Mouse (Mus musculus) kidney, embryonic 15.5 days (tissue): ENCODE measurements around the gene Lpp. TPM values are rescaled to one million over a fixed set of nuclear protein-coding genes. Genes with fewer than 3 reads are reported as not detected.

ENCODE experiments used
- ATAC-seq: fragments of 200-750 bp; cut with Nextera tagmentation; replicated peaks from 2 replicates; pipeline ENCODE4 v1.8.0; 2017; ENCODE audit warnings: moderate TSS enrichment; ENCODE audit not compliant: low FRiP score
- H3K27ac ChIP-seq: fragments of 300-500 bp; sonication (generic); 2 replicates; pipeline ENCODE4 v1.5.1; 2015; ENCODE audit warnings: mild to moderate bottlenecking, inconsistent platforms
- H3K27me3 ChIP-seq: fragments of 300-500 bp; sonication (generic); 2 replicates; pipeline ENCODE4 v1.6.1; 2015; ENCODE audit warnings: inconsistent platforms
- H3K36me3 ChIP-seq: fragments of 300-500 bp; sonication (generic); 2 replicates; pipeline ENCODE4 v1.6.1; 2015; ENCODE audit warnings: inconsistent platforms
- H3K4me1 ChIP-seq: fragments of 300-500 bp; sonication (generic); 2 replicates; pipeline ENCODE4 v1.6.1; 2015; ENCODE audit warnings: inconsistent platforms
- H3K4me2 ChIP-seq: fragments of 300-500 bp; sonication (generic); 2 replicates; pipeline ENCODE4 v1.6.1; 2015; ENCODE audit warnings: moderate library complexity, mild to moderate bottlenecking, inconsistent platforms
- H3K4me3 ChIP-seq: fragments of 300-500 bp; sonication (generic); replicated peaks from 2 replicates; pipeline ENCODE4 v1.5.1; 2015; ENCODE audit warnings: mild to moderate bottlenecking, inconsistent platforms
- H3K9ac ChIP-seq: fragments of 300-500 bp; sonication (generic); 2 replicates; pipeline ENCODE4 v1.6.1; 2015; ENCODE audit warnings: mild to moderate bottlenecking, inconsistent platforms
- H3K9me3 ChIP-seq: fragments of 300-500 bp; sonication (generic); replicated peaks from 2 replicates; pipeline ENCODE4 v1.6.1; 2016; ENCODE audit warnings: inconsistent platforms
- WGBS: fragments of 180-500 bp; shearing (Covaris S2); methylation state at CpG from one replicate; pipeline ENCODE4 v1.1.7; 2015; ENCODE audit warnings: mixed read lengths; 5-methylcytosine and 5-hydroxymethylcytosine counted together
- polyA plus RNA-seq: library from polyadenylated mRNA; unstranded; fragments of >200 nt; fragmentation: Nextera tagmentation; extraction: Ambion mirVana; gene quantifications from 2 replicates; pipeline ENCODE4 v1.2.1, GENCODE M21; 2015

Lpp gene
- polyA plus RNA-seq, 1 experiment from 2014 or later: 58.6 TPM

DNA sequence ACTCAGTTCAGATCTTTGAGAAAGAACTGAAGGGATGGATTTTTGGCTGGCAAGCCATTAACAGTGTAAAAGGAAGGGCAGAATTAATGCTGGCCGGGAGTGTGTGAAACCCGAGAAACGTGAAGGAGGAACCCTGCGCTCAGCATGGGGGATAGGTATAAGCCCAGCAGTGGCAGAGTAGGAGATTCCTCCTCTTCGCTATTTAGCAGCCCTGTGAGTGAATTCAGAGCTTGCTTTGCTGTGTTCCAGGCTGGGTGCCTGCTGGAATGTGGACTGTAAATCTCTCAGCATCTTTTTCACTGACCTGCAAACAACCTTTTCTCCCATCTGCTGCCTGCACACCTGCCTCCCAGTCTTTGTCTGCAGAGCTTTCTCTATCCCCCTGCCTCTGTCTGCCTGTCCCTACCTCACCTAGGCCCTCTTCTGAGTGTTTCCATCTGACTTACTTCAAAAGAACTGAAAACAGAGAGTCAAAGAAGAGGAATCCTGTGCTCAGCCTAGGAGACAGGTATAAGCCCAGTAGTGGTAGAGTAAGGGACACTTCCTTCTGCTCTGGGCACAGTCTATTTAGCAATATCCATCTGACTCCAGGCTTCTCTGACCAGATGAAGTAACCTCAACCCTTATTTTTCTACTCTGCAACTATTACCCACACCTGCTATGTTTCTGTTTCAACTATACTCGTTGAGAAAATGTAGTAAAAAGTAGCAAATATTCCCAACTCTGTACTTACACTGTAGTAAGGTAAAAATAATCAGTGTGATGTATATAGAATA lies 550.4 kb downstream of the Lpp start:
- Histone ChIP-seq H3K9ac (no peak overlapping the region), H3K4me3 (no peak overlapping the region), H3K27ac (peak overlapping the region; percentile 70), H3K4me1 (peaks cover 27% of the 10 kb centered on the region), H3K27me3 (no peaks in the 10 kb centered on the region), H3K36me3 (no peaks in the 10 kb centered on the region), H3K4me2 (no peak overlapping the region), H3K9me3 (no peaks in the 10 kb centered on the region)
- ATAC-seq: peak; percentile 88
- WGBS: 18% methylated on average over 6 of the region's 6 CpGs

DNA sequence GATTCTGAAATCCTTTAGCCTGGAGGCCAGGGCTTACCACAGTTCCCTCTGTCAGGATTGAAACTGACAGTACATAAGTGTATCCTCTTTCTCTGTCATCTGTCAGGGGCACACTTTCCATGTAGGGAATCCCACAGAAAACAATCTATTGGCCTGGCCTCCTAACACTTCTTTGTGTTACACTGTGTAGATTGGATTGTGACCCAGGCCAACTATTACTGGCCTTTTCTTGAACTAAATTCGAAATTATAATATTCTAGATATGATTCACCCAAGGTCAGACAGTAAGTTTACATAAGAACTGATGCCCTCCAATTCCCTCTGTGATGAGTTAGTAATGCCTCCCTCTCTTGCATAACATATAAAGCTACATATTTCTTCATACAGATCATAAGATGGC lies 553.0 kb downstream of the Lpp start:
- no peaks in the 10 kb centered on the region for H3K9me3 ChIP-seq
- no peak overlapping the region for H3K4me3 ChIP-seq
- peaks cover 46% of the 10 kb centered on the region for H3K4me1 ChIP-seq
- no peak overlapping the region for H3K4me2 ChIP-seq
- H3K9ac ChIP-seq: no peak overlapping the region
- H3K27me3 ChIP-seq: no peaks in the 10 kb centered on the region
- ATAC-seq: no peak
- WGBS: 86% methylated on average over 1 of the region's 1 CpGs
- H3K36me3 ChIP-seq: no peaks in the 10 kb centered on the region
- H3K27ac ChIP-seq: no peak overlapping the region

DNA sequence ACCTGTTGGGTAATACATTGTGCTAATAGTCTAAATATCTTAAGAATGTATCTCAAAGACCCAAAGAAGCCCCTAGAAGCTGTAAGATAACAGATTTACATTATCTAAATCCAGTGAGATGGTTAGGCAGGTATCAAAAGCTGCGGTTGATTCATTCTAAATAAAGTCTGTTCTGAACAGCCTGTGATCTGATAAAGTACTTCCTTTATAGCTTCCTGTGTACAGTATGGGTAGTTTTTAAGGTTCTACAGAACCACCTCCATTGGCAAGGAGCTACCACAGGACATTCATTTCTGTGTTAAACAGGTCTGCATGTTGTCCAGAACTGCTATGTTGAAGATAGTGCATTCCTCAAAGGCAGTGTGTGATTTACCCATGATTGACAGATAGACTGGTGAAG lies 554.2 kb downstream of the Lpp start:
- 86% methylated on average over 1 of the region's 1 CpGs for WGBS

DNA sequence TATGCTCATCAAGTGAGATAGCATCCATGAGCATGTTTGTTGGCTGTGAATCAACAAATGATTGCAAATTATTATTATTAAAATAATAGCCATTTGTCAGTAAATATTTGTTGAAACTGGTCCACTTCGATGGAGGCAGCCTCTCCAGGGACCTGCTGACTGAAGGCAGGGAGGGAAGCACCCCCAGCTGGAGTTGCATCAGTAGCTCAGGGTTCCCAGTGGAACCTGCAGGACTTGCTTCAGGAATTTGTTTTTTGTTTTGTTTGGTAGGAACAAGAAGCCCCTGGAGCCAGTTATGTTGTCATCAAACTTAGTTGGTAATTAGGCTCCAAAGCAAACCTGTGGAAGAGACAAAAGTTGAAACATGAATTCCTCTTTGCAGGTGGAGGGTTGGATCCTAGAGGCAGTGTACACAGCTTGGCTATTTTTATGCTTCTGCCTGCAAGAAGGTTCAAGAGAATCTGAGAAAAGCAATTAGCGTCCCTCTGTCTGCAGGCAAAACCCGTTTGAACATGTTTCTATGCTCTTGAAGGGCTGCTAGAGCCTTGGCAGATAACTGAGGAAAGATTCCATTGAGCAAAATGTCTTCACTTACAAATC lies 554.9 kb downstream of the Lpp start:
- WGBS: 66% methylated on average over 3 of the region's 3 CpGs

More for the DNA sequence above, 554.2 kb downstream of the Lpp start:
- Histone ChIP-seq H3K4me1 (peaks cover 49% of the 10 kb centered on the region), H3K9me3 (no peaks in the 10 kb centered on the region), H3K27ac (no peak overlapping the region), H3K36me3 (no peaks in the 10 kb centered on the region), H3K9ac (no peak overlapping the region), H3K4me2 (no peak overlapping the region), H3K4me3 (no peak overlapping the region), H3K27me3 (no peaks in the 10 kb centered on the region)
- ATAC-seq: no peak

DNA sequence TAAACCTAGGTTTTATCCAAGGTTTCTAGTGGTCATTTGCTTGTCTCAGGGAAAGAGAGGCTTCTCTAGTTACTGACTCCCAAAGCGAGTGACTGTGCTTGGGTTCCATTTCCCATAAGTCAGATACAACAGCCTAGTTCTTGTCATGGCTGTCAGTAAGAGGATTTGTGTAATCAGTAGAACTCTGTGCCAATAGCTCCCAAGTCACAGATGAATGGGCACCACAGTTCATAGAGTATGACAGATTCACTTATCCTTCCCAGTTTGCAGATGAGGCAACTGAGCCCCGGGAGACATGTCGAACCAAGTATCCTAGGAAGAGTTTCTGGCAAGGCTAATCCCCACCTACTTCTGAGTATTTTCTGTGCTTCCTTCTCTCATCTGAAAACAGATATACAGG lies 556.0 kb downstream of the Lpp start:
- no peak overlapping the region for H3K4me2 ChIP-seq
- 85% methylated on average over 3 of the region's 3 CpGs for WGBS
- H3K9ac ChIP-seq: no peak overlapping the region
- no peaks in the 10 kb centered on the region for H3K27me3 ChIP-seq
- H3K4me3 ChIP-seq: no peak overlapping the region
- ATAC-seq: no peak
- H3K9me3 ChIP-seq: no peaks in the 10 kb centered on the region
- no peak overlapping the region for H3K27ac ChIP-seq
- H3K36me3 ChIP-seq: no peaks in the 10 kb centered on the region
- H3K4me1 ChIP-seq: peaks cover 35% of the 10 kb centered on the region

More for the DNA sequence above, 554.9 kb downstream of the Lpp start:
- no peaks in the 10 kb centered on the region for H3K27me3 ChIP-seq
- H3K27ac ChIP-seq: no peak overlapping the region
- H3K36me3 ChIP-seq: no peaks in the 10 kb centered on the region
- no peak overlapping the region for H3K4me2 ChIP-seq
- H3K9ac ChIP-seq: no peak overlapping the region
- no peak overlapping the region for H3K4me3 ChIP-seq
- peaks cover 43% of the 10 kb centered on the region for H3K4me1 ChIP-seq
- no peaks in the 10 kb centered on the region for H3K9me3 ChIP-seq
- no peak for ATAC-seq

DNA sequence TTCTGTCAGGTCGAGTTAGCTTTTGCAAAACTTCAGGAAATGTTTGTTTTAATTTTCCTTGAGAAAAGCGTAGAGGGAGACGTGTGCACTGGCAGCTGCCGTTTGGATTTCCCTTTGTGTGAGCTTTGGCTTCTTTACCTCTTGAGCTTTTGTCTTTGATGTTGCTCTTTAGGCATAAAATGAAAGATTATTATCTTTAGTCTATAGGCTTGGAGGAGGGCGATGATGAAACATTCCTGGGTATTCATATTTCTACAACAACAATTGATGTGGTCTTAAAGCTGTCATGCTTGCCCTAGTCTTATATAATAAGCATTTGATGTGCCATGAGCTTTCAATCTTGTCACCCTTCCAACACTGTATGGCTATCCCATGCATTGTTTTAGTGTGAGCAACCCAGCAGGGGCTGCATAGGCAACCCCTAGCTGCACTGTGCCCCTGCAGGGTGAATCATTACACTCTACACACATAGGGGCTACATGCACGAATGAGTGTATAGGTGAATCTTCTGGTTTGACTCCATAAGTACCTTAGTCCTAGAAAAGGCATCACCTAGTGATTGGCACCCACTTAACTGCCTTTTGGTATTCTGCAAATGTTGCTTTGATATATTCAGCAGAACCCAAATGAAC lies 556.9 kb downstream of the Lpp start:
- Histone ChIP-seq H3K27me3 (no peaks in the 10 kb centered on the region), H3K4me3 (no peak overlapping the region), H3K9me3 (no peaks in the 10 kb centered on the region), H3K4me1 (peaks cover 31% of the 10 kb centered on the region), H3K27ac (0 out of 2 replicates have a peak overlapping the region, but pooled peaks have one; percentile 10), H3K4me2 (no peak overlapping the region), H3K9ac (no peak overlapping the region), H3K36me3 (no peaks in the 10 kb centered on the region)
- 33% methylated on average over 6 of the region's 6 CpGs for WGBS
- ATAC-seq: no peak

DNA sequence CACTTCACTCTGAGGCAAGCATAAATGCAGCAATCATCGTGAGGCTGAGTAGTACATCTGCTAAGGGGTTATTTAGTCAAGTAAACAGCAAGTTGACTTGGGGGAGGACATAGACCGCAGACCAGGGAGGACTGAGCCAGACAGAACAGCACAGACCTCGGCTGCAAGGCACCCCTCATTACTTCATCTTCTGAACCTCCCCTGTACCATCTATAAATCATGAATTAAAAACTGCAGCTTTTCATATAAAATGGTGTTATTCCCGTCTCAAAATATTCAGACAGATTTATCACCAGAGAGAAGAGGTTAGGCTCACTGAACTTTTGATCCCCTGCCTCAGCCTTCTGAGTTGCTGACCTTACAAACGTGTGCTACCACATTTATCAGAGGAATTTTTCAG lies 558.6 kb downstream of the Lpp start:
- Histone ChIP-seq H3K36me3 (no peaks in the 10 kb centered on the region; the same call in 1 of the 2 replicates), H3K4me2 (no peak overlapping the region), H3K9ac (no peak overlapping the region), H3K27ac (peak overlapping the region; percentile 41; the same call in 1 of the 2 replicates), H3K4me3 (no peak overlapping the region), H3K4me1 (peaks cover 31% of the 10 kb centered on the region), H3K27me3 (no peaks in the 10 kb centered on the region), H3K9me3 (no peaks in the 10 kb centered on the region)
- WGBS: 17% methylated on average over 5 of the region's 5 CpGs
- peak; percentile 73 for ATAC-seq

DNA sequence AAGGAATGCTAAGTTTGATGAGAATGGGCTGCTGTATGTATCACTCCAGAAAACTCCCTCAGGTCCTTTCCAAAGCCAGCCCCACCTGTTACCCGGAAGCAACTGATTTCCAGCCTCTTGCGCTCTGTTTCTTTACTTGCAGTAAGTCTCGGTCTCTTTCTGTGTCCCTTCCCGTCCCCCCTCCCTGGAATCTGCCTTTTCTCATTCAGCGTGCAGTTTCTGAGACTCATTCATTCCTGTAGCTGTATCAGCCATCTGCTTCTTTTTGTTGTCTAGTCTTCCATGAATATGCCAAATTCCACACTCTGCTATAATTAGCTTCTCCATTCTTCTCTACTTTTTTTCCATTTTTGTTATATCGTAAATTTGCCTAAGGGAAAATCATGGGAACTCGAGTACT lies 561.7 kb downstream of the Lpp start:
- H3K36me3 ChIP-seq: no peaks in the 10 kb centered on the region; the same call in 1 of the 2 replicates
- no peak overlapping the region for H3K4me3 ChIP-seq
- H3K27ac ChIP-seq: no peak overlapping the region
- H3K27me3 ChIP-seq: no peaks in the 10 kb centered on the region
- no peak overlapping the region for H3K9ac ChIP-seq
- no peak for ATAC-seq
- WGBS: 86% methylated on average over 7 of the region's 7 CpGs
- no peaks in the 10 kb centered on the region for H3K9me3 ChIP-seq
- H3K4me1 ChIP-seq: peaks cover 17% of the 10 kb centered on the region
- no peak overlapping the region for H3K4me2 ChIP-seq

DNA sequence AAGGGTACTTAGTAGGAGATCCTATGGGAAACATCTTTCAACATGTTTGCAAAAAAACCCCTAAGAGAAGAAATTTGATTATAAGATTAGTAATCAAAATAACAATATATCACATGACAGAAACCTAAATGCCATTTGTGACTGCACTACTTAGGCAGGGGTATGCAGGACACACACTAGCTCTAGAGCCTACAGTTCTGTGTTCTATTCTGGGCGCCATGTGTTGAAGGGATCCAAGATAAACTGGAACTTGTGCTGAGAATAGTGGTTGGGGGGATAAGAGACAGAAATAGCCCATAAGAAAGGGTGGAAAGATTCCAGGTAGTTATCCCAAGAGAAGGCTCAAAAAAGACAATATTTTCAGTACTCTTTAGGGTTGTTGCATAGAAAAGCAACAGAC lies 565.4 kb downstream of the Lpp start:
- no peaks in the 10 kb centered on the region for H3K4me1 ChIP-seq
- no peak overlapping the region for H3K9ac ChIP-seq
- no peak overlapping the region for H3K27ac ChIP-seq
- H3K4me2 ChIP-seq: no peak overlapping the region
- WGBS: 88% methylated on average over 1 of the region's 1 CpGs
- ATAC-seq: no peak
- H3K36me3 ChIP-seq: no peaks in the 10 kb centered on the region; the same call in 1 of the 2 replicates
- H3K27me3 ChIP-seq: no peaks in the 10 kb centered on the region
- H3K9me3 ChIP-seq: no peaks in the 10 kb centered on the region
- H3K4me3 ChIP-seq: no peak overlapping the region

DNA sequence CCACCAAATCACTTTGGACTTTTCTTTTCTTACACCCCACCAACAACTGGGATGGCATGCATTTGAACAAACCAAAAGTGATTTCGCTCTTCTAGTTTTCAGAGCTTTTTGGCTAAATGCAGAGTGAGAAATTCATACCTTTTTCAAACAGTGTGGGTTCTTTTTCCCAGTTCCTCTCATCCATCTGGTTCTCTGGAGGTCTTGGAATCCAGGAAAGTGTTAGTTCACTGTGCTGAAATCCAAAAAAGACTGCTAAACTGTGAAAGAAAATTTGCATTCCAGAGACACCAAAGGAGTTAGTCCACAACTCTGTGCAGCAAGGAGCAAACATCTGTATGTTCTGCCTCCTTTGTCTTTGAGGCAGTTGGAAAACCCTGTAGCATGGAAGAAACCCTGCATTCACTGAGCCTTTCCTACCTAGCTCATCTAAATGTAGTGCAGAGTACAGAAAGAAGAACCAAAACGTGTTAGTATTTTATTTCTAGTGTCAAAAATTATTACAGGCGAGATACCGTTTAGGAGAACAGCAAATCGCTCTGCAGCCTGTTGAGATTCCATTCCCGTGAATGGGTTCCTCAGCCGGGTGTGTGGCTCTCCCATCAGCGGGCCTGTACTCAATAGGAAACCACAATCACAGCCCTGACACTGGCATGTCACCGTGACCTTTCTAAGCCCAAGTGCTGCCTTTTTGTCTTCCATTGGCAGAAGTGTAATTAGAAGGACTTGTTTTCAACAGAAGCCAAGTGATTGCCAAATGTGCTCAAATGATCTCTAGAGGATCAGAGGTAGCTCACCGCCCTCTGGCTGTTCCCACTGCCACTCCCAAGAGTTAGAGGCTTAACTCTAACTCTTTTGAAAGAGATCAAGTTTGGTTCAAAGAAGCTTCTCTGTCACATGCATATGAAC lies 567.8 kb downstream of the Lpp start:
- Histone ChIP-seq H3K36me3 (no peaks in the 10 kb centered on the region; the same call in 1 of the 2 replicates), H3K27ac (no peak overlapping the region), H3K4me2 (no peak overlapping the region), H3K4me1 (no peaks in the 10 kb centered on the region), H3K9me3 (no peaks in the 10 kb centered on the region), H3K9ac (no peak overlapping the region), H3K27me3 (no peaks in the 10 kb centered on the region), H3K4me3 (no peak overlapping the region)
- ATAC-seq: no peak
- 78% methylated on average over 10 of the region's 10 CpGs for WGBS

DNA sequence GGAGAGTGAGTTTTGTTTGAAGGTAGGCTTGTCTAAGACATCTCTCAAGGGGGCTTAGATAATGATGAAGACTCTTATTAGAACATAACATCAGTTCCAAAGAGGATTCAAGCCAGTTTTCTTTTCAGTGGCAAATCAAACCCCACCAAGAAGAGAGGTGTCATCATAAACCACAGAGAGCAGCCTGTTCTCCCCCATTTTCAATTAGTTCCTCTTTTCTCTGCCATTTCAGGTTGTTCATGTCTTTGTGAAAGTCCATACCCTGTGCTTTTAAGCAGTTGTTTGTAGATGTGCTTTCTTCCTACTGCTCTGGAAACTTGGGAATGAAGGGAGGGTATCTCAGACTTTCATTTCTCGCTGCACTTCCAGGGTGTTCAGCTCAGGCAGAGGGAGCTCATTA lies 571.0 kb downstream of the Lpp start:
- 94% methylated on average over 1 of the region's 1 CpGs for WGBS
- Histone ChIP-seq H3K9ac (no peak overlapping the region), H3K4me1 (no peaks in the 10 kb centered on the region), H3K27ac (no peak overlapping the region), H3K27me3 (no peaks in the 10 kb centered on the region), H3K36me3 (no peaks in the 10 kb centered on the region), H3K9me3 (no peaks in the 10 kb centered on the region), H3K4me3 (no peak overlapping the region), H3K4me2 (no peak overlapping the region)
- no peak for ATAC-seq
